Mouse (Mus musculus): ENCODE measurements around the gene March4. TPM values are rescaled to one million over a fixed set of nuclear protein-coding genes. Genes with fewer than 3 reads are reported as not detected.

The March4 gene
- polyA plus RNA-seq, 1 experiment, result 0.37 TPM

DNA sequence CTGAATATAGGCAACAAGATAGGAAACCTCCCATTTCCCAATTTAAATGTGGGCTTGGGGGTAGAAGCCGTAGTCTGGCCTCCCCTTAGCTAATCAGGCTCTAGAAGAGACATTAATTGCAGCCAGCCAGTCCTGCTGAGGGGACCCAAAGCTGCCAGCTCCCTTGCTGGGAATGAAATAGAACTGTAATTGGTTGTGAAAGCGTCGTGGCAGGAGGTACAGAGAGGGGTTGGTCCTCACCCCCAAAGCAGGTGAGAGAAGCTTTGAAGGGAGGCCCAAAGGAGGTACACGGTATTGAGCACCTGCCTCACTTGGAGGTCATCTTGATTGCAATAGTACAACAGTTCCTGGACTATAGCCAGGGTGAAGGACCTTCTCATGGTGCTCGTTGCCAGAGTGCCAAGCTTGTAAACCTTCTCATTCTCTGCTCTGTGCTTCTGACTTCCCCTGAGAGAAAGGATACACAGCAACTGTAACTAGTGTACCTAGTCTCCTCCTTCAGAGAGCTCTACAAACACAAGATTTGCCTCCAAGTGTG, 68.2 kb downstream of the March4 start:
- no peak for TF ChIP-seq POLR2A (IDR thresholded peaks at IDR 0.05; ENCODE audit: low read depth, low read length)
- TF ChIP-seq CTCF (IDR thresholded peaks at IDR 0.05; ENCODE audit: extremely low read depth, insufficient read length, insufficient replicate concordance, low read depth, low read length), result no peak
- Histone ChIP-seq H3K27ac (ENCODE audit: insufficient read depth, low read depth, low read length) (no peak overlapping the region), H3K4me3 (ENCODE audit: low read depth, low read length) (no peak overlapping the region), H3K36me3 (ENCODE audit: control insufficient read depth, insufficient read depth, low read length) (no peaks in the 10 kb centered on the region), H3K27me3 (ENCODE audit: control insufficient read depth, insufficient read depth, low read length) (no peaks in the 10 kb centered on the region), H3K4me1 (ENCODE audit: control insufficient read depth, insufficient read depth, insufficient read length, low read length) (no peaks in the 10 kb centered on the region)
- WGBS, result 34% methylated on average over 5 of the region's 5 CpGs

DNA sequence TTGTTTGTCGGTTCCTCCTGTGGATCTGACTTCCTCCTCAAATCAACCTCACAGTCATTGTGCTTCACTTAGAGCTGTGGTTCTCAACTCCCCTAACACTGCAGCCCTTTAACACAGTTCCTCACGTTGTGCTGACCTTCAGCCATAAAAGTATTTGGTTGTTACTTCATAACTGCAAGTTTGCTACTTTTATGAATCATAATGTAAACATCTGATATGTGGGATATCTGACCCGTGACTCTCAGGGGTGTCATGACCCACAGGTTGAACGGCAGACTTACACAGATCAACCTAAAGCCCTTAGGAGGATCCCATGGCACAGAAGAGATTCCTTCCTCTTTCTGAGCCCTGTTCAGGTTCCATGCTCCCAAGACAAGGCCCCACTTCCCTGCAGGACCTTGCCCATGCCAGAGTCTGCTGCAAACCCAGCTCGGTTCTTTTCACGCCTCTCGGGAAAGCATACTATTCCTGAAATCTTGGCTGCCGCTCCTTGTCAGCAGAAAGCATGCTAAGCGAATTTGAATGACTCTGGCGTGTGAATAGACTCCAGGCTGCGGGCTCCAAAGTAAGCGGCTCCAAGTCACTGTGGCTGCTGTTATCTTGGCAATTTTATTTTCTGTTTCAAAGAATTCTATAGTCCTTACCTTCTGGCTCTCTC, 71.7 kb downstream of the March4 start:
- WGBS, result 29% methylated on average over 12 of the region's 12 CpGs
- no peak for TF ChIP-seq CTCF (IDR thresholded peaks at IDR 0.05; ENCODE audit: extremely low read depth, insufficient read length, insufficient replicate concordance, low read depth, low read length)
- no peak for TF ChIP-seq POLR2A (IDR thresholded peaks at IDR 0.05; ENCODE audit: low read depth, low read length)
- no peak overlapping the region for H3K4me3 ChIP-seq (ENCODE audit: low read depth, low read length)
- H3K27ac ChIP-seq (ENCODE audit: insufficient read depth, low read depth, low read length), result no peak overlapping the region
- H3K27me3 ChIP-seq (ENCODE audit: control insufficient read depth, insufficient read depth, low read length), result no peaks in the 10 kb centered on the region
- no peaks in the 10 kb centered on the region for H3K4me1 ChIP-seq (ENCODE audit: control insufficient read depth, insufficient read depth, insufficient read length, low read length)
- H3K36me3 ChIP-seq (ENCODE audit: control insufficient read depth, insufficient read depth, low read length), result no peaks in the 10 kb centered on the region

DNA sequence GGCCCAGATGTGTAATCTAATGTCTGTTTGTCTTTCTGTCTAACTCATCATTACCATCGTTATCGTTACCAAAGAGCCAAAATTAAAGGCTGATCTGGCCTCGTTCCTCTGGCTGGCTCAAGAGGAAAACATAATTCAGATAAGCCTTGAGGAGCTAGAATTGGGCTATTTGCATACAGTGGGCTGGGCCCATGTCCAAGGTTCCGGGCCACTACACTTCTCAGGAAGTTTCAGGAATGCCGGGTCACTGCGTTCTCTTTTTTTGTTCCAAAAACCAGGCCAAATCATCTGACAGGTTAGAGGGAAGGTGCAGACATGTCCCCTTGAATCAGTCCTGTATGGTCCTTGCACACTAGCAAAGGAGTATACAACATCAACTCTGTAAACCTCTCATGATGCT, 74.2 kb downstream of the March4 start:
- H3K27me3 ChIP-seq (ENCODE audit: control insufficient read depth, insufficient read depth, low read length), result no peaks in the 10 kb centered on the region
- H3K27ac ChIP-seq (ENCODE audit: insufficient read depth, low read depth, low read length), result no peak overlapping the region
- H3K4me1 ChIP-seq (ENCODE audit: control insufficient read depth, insufficient read depth, insufficient read length, low read length), result no peaks in the 10 kb centered on the region
- TF ChIP-seq POLR2A (IDR thresholded peaks at IDR 0.05; ENCODE audit: low read depth, low read length), result no peak
- no peaks in the 10 kb centered on the region for H3K36me3 ChIP-seq (ENCODE audit: control insufficient read depth, insufficient read depth, low read length)
- H3K4me3 ChIP-seq (ENCODE audit: low read depth, low read length), result no peak overlapping the region
- WGBS, result 54% methylated on average over 6 of the region's 6 CpGs

DNA sequence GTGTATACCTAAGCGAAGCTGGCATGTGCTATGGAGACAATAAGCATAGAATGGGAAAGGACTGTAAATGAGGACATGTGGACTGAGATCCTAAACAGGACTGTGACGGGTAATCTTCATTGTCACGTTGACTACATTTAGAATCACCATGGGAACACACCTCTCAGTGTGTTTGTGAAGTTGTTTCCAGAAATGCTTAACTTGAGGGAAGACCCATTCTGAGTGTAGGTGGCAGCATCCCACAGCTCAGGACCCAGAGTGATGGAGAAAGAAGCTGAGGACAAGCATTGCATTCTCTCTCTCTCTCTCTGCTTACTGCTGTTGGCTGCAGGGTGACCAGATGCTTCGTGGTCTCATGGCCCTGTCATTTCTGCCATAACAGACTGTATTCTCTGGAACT, 79.1 kb downstream of the March4 start:
- 60% methylated on average over 4 of the region's 4 CpGs for WGBS
- H3K27me3 ChIP-seq (ENCODE audit: control insufficient read depth, insufficient read depth, low read length), result no peaks in the 10 kb centered on the region
- no peaks in the 10 kb centered on the region for H3K36me3 ChIP-seq (ENCODE audit: control insufficient read depth, insufficient read depth, low read length)
- no peak overlapping the region for H3K4me3 ChIP-seq (ENCODE audit: low read depth, low read length)
- H3K4me1 ChIP-seq (ENCODE audit: control insufficient read depth, insufficient read depth, insufficient read length, low read length), result no peaks in the 10 kb centered on the region
- TF ChIP-seq CTCF (IDR thresholded peaks at IDR 0.05; ENCODE audit: extremely low read depth, insufficient read length, insufficient replicate concordance, low read depth, low read length) (no peak), POLR2A (IDR thresholded peaks at IDR 0.05; ENCODE audit: low read depth, low read length) (no peak)
- H3K27ac ChIP-seq (ENCODE audit: insufficient read depth, low read depth, low read length), result no peak overlapping the region

DNA sequence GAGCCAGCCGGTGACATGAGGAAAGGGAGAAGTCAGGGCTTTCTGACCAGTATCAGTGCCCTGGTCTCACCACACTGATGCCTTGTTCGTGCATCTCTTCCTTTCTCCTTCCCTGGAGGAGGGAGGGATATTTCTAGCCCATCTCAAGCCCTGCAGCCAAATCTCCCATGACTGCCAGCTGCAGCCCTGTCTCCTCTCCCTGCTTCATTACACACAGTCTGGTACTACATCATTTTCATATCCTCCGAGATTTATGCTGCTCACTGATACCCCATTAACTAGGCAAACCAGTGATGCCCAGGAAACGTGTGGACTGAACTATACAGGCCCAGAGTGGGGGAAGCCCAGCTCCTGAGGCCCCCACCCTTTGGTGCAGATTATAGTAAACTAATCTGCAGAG, 80.8 kb downstream of the March4 start:
- Histone ChIP-seq H3K27me3 (ENCODE audit: control insufficient read depth, insufficient read depth, low read length) (no peaks in the 10 kb centered on the region), H3K27ac (ENCODE audit: insufficient read depth, low read depth, low read length) (no peak overlapping the region), H3K36me3 (ENCODE audit: control insufficient read depth, insufficient read depth, low read length) (no peaks in the 10 kb centered on the region), H3K4me3 (ENCODE audit: low read depth, low read length) (no peak overlapping the region), H3K4me1 (ENCODE audit: control insufficient read depth, insufficient read depth, insufficient read length, low read length) (no peaks in the 10 kb centered on the region)
- TF ChIP-seq CTCF (IDR thresholded peaks at IDR 0.05; ENCODE audit: extremely low read depth, insufficient read length, insufficient replicate concordance, low read depth, low read length) (no peak), POLR2A (IDR thresholded peaks at IDR 0.05; ENCODE audit: low read depth, low read length) (no peak)
- 75% methylated on average over 4 of the region's 4 CpGs for WGBS

DNA sequence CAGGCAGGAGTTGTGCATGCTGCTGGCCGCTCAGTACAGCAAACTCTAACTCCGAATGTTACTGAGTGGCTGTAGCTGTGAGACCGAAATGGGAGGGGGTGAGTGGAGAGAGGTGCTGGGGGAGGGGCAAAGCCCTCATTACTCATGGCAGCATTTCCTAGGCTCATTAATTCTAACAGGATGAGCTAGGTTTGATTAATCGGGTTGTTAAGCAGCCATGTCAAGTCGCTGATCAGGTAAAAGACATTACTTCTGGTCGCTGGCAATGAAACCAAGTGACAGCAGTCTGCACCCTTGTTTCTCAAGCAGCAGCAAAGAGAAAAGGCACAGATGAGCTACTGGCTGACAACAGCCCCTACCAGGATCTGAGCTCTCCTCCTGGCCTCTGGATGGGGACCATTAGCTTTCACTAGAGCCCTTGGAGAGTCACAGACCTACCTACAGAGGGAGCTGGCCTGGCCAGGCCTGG, 82.0 kb downstream of the March4 start:
- Histone ChIP-seq H3K27me3 (ENCODE audit: control insufficient read depth, insufficient read depth, low read length) (no peaks in the 10 kb centered on the region), H3K4me3 (ENCODE audit: low read depth, low read length) (no peak overlapping the region), H3K27ac (ENCODE audit: insufficient read depth, low read depth, low read length) (no peak overlapping the region), H3K36me3 (ENCODE audit: control insufficient read depth, insufficient read depth, low read length) (no peaks in the 10 kb centered on the region), H3K4me1 (ENCODE audit: control insufficient read depth, insufficient read depth, insufficient read length, low read length) (no peaks in the 10 kb centered on the region)
- no peak for TF ChIP-seq CTCF (IDR thresholded peaks at IDR 0.05; ENCODE audit: extremely low read depth, insufficient read length, insufficient replicate concordance, low read depth, low read length)
- no peak for TF ChIP-seq POLR2A (IDR thresholded peaks at IDR 0.05; ENCODE audit: low read depth, low read length)
- WGBS, result 73% methylated on average over 6 of the region's 6 CpGs

DNA sequence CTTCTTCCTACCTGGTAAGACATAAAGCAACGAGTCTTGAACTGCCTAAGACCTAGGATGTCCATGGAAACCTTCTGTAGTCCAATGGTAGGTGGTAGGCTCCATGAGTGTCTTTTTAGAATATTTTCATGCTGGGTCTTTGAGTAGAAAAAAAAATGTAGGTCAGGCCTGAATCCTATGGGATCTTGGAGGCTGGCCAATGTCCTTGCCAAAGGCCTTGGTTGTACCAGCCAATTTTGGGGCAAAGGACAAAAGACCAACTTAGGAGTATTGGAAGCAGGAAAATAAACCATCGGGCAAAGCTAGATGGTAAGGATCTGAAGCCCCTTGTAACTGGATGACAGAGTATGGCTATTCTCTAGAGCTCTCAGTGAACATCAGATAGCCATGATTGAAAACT, 83.9 kb downstream of the March4 start:
- H3K27ac ChIP-seq (ENCODE audit: insufficient read depth, low read depth, low read length), result no peak overlapping the region
- TF ChIP-seq CTCF (IDR thresholded peaks at IDR 0.05; ENCODE audit: extremely low read depth, insufficient read length, insufficient replicate concordance, low read depth, low read length), result no peak
- no peak for TF ChIP-seq POLR2A (IDR thresholded peaks at IDR 0.05; ENCODE audit: low read depth, low read length)
- WGBS, result 73% methylated on average over 2 of the region's 2 CpGs
- no peaks in the 10 kb centered on the region for H3K36me3 ChIP-seq (ENCODE audit: control insufficient read depth, insufficient read depth, low read length)
- H3K4me1 ChIP-seq (ENCODE audit: control insufficient read depth, insufficient read depth, insufficient read length, low read length), result no peaks in the 10 kb centered on the region
- H3K4me3 ChIP-seq (ENCODE audit: low read depth, low read length), result no peak overlapping the region
- H3K27me3 ChIP-seq (ENCODE audit: control insufficient read depth, insufficient read depth, low read length), result no peaks in the 10 kb centered on the region

Measured in small intestine, adult 2 months (tissue).